Mouse (Mus musculus) forebrain, postnatal 0 days (tissue): ENCODE results near the gene Mras. TPM values are rescaled to one million over a fixed set of nuclear protein-coding genes. Genes with fewer than 3 reads are reported as not detected.
A peak's percentile ranks its signal among the peaks of the same experiment; 100 is the strongest.

Experiments used
- ATAC-seq: fragments of 200-750 bp; cut with Nextera tagmentation; 2 replicates; pipeline ENCODE4 v1.8.0; 2017; ENCODE audit warnings: mild to moderate bottlenecking, moderate library complexity
- DNase-seq: peaks from one replicate; pipeline ENCODE4 v3.0.0-alpha.2; 2015
- H3K27ac ChIP-seq: fragments of 300-500 bp; sonication (generic); 2 replicates; pipeline ENCODE4 v1.5.1; 2014; ENCODE audit warnings: low read depth, mild to moderate bottlenecking, antibody characterized with exemption, low read length, moderate library complexity, mixed read lengths
- H3K27me3 ChIP-seq: fragments of 300-500 bp; sonication (generic); 2 replicates; pipeline ENCODE4 v1.6.1; 2014; ENCODE audit warnings: mild to moderate bottlenecking, low read length, mixed read lengths; ENCODE audit not compliant: insufficient read depth
- H3K36me3 ChIP-seq: fragments of 300-500 bp; sonication (generic); 2 replicates; pipeline ENCODE4 v1.6.1; 2014; ENCODE audit warnings: mild to moderate bottlenecking, moderate library complexity; ENCODE audit not compliant: insufficient read depth
- H3K4me1 ChIP-seq: fragments of 300-500 bp; sonication (generic); 2 replicates; pipeline ENCODE4 v1.6.1; 2014; ENCODE audit warnings: antibody characterized with exemption; ENCODE audit not compliant: insufficient read depth
- H3K4me2 ChIP-seq: fragments of 300-500 bp; sonication (generic); 2 replicates; pipeline ENCODE4 v1.6.1; 2014; ENCODE audit warnings: low read depth, mild to moderate bottlenecking, moderate library complexity
- H3K4me3 ChIP-seq: fragments of 300-500 bp; sonication (generic); 2 replicates; pipeline ENCODE4 v1.5.1; 2014; ENCODE audit warnings: low read depth, low read length, mixed read lengths
- H3K9ac ChIP-seq: fragments of 300-500 bp; sonication (generic); 2 replicates; pipeline ENCODE4 v1.6.1; 2014; ENCODE audit warnings: mild to moderate bottlenecking
- H3K9me3 ChIP-seq: fragments of 300-500 bp; sonication (generic); 2 replicates; pipeline ENCODE4 v1.6.1; 2016; ENCODE audit warnings: low read length
- CTCF ChIP-seq: sonication (generic); IDR thresholded peaks from 2 replicates; pipeline ENCODE4 v1.5.1; 2016; ENCODE audit warnings: antibody characterized with exemption, control low read depth, low read depth
- WGBS: fragments of 180-500 bp; shearing (Covaris S2); extraction: QIAGEN DNeasy Blood & Tissue Kit; methylation state at CpG from one replicate; pipeline ENCODE4 v1.1.7; 2014; 5-methylcytosine and 5-hydroxymethylcytosine counted together
- polyA plus RNA-seq: library from polyadenylated mRNA; unstranded; fragments of >200 nt; fragmentation: Nextera tagmentation; extraction: Ambion mirVana; gene quantifications from 2 replicates; pipeline ENCODE4 v1.2.1, GENCODE M21; 2015
- total RNA-seq: library from RNA; depleted of rRNA; stranded (reverse); fragments of >200 nt; gene quantifications from 2 replicates; pipeline ENCODE4 v1.2.3, GENCODE M21; 2014

The Mras gene
- total and polyA plus RNA-seq, 2 experiments from 2014 or later: 68.1 to 79.5 TPM

DNA sequence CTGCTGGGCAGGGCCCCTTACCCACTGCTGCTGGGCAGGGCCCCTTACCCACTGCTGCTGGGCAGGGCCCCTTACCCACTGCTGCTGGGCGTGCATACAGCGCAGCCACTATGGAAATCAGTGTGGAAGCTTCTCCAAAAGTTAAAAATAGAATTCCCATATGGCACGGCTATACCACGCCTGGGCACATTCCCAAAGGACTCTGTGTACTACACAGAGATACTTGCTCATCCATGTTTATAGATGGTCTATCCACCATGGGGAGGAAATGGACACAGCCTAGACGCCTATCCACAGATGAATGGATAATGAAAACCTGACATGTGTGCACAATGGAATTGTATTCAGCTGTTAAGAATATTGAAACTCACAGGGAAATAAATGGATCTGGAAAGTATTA lies 3.8 kb upstream of the Mras start:
- H3K36me3 ChIP-seq: no peaks in the 10 kb centered on the region
- TF ChIP-seq CTCF: no peak
- no peak overlapping the region for H3K9ac ChIP-seq
- no peaks in the 10 kb centered on the region for H3K27me3 ChIP-seq
- ATAC-seq (no peak), DNase-seq (peak; percentile 67)
- H3K27ac ChIP-seq: no peak overlapping the region
- H3K4me1 ChIP-seq: no peaks in the 10 kb centered on the region; the same call in 1 of the 2 replicates
- no peak overlapping the region for H3K4me2 ChIP-seq
- H3K4me3 ChIP-seq: no peak overlapping the region
- WGBS: 61% methylated on average over 5 of the region's 5 CpGs
- no peaks in the 10 kb centered on the region for H3K9me3 ChIP-seq

GRCm38 (mm10) chr9:99439064-99439463 lies 1.9 kb upstream of the Mras start:
- Histone ChIP-seq H3K4me1 (peaks cover 8% of the 10 kb centered on the region), H3K9ac (no peak overlapping the region), H3K27ac (no peak overlapping the region), H3K9me3 (no peaks in the 10 kb centered on the region), H3K4me2 (no peak overlapping the region), H3K4me3 (no peak overlapping the region), H3K27me3 (no peaks in the 10 kb centered on the region), H3K36me3 (no peaks in the 10 kb centered on the region)
- no peak for TF ChIP-seq CTCF
- no peak for DNase-seq
- ATAC-seq: no peak
- WGBS: 74% methylated on average over 8 of the region's 8 CpGs

- H3K4me2 ChIP-seq: peak overlapping the region; percentile 86; the same call in 1 of the 2 replicates
- WGBS: 74% methylated on average over 12 of the region's 12 CpGs
- H3K9me3 ChIP-seq: no peaks in the 10 kb centered on the region
- no peak overlapping the region for H3K27ac ChIP-seq
- ATAC-seq (no peak), DNase-seq (no peak)
- H3K4me1 ChIP-seq: peaks cover 12% of the 10 kb centered on the region
- H3K36me3 ChIP-seq: no peaks in the 10 kb centered on the region
- TF ChIP-seq CTCF: no peak
- no peak overlapping the region for H3K4me3 ChIP-seq
- H3K9ac ChIP-seq: no peak overlapping the region
- H3K27me3 ChIP-seq: no peaks in the 10 kb centered on the region
Measured at GRCm38 (mm10) chr9:99437781-99438565, 792 bp upstream of the Mras start.

- H3K9ac ChIP-seq: peak overlapping the region; percentile 95
- H3K27ac ChIP-seq: peak overlapping the region; percentile 88
- no peaks in the 10 kb centered on the region for H3K9me3 ChIP-seq
- DNase-seq (peak; percentile 81), ATAC-seq (peak; percentile 84)
- TF ChIP-seq CTCF: no peak
- H3K27me3 ChIP-seq: no peaks in the 10 kb centered on the region
- H3K4me2 ChIP-seq: peak overlapping the region; percentile 86
- H3K4me1 ChIP-seq: peaks cover 12% of the 10 kb centered on the region
- H3K4me3 ChIP-seq: peak overlapping the region; percentile 79
- WGBS: under 1% methylated on average over 78 of the region's 86 CpGs
- no peaks in the 10 kb centered on the region for H3K36me3 ChIP-seq
Measured at GRCm38 (mm10) chr9:99436182-99437030, 775 bp downstream of the Mras start.

DNA sequence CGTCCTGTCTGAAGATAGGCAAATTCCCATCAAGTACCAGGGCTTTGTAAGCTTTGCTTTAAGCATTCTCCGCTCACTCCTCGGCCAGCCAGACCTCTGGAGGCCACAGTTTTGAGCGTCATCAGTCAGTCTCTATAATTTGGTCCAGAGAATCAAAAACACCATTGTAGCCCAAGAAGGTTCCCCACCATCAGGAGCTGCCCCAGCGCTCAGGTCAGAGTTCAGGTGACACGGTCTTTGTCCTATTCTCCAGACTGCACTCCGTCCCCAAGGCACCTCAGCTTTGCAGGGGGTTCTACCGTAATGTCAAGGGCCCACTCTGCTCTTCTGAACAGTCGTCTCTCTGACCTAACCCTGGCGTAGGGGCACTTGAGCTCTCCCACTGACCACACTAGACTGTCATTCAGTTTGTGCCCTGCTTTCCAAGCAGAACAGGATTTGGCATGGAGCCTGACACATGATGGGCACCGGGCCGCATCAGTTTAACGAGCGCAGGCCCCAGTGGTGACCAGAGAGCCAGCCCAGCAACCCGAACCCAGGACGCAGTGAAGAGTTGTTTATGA lies 1.5 kb downstream of the Mras start:
- Histone ChIP-seq H3K4me2 (peak overlapping the region; percentile 86), H3K4me1 (peaks cover 12% of the 10 kb centered on the region), H3K9me3 (no peaks in the 10 kb centered on the region), H3K27me3 (no peaks in the 10 kb centered on the region), H3K36me3 (no peaks in the 10 kb centered on the region), H3K4me3 (peak overlapping the region; percentile 79), H3K27ac (peak overlapping the region; percentile 88), H3K9ac (peak overlapping the region; percentile 95)
- WGBS: 7% methylated on average over 16 of the region's 16 CpGs
- DNase-seq (peak; percentile 68), ATAC-seq (peak; percentile 34)
- no peak for TF ChIP-seq CTCF

- H3K36me3 ChIP-seq: no peaks in the 10 kb centered on the region
- H3K9ac ChIP-seq: peak overlapping the region; percentile 95
- peak overlapping the region; percentile 86 for H3K4me2 ChIP-seq
- TF ChIP-seq CTCF: no peak
- H3K9me3 ChIP-seq: no peaks in the 10 kb centered on the region
- H3K27me3 ChIP-seq: no peaks in the 10 kb centered on the region
- peak overlapping the region; percentile 79 for H3K4me3 ChIP-seq
- ATAC-seq: peak; percentile 21
- DNase-seq: peak; percentile 67
- 21% methylated on average over 14 of the region's 14 CpGs for WGBS
- peaks cover 12% of the 10 kb centered on the region for H3K4me1 ChIP-seq
- H3K27ac ChIP-seq: peak overlapping the region; percentile 88
Measured at GRCm38 (mm10) chr9:99434892-99435618, 2.1 kb downstream of the Mras start.
